Mouse (Mus musculus): ENCODE data around the gene Lsm4.

Gene Lsm4

DNA sequence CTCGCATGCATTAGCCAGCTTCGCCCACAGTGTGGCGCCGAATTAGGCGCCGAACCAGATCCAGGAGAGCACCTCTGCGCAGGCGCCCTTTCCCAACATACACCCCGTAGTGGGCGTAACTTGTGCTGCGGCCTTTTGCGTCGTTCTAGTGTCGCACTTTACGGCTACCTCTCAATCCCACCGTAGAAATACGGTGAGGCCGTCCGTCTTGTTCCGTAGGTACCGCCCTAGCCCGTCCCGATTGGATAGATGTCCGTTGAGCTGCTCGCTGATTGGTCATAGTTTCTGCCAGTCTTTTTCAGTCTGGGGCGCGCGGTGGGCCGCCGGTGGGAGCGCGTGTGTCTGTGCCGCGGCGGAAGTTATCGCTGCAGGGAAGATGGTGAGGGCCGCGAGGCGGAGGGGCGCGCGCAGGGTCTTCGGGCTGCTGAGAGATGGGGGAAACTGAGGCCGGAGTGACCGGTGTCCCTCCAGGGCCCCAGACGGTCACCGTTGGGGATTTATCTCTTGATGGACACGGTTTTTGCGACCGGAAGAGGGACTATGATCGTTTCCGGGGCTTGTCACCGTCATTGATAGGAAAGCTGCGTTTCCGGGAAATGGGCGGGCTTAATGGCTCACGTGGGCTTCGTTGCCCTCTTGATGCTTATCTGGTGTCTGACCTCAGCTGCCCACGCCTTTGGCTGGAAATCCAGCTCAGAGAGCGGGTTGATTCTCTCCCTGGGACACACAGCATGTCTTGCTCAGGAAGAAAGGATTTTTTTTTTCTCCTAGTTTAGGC lies at the start of gene Lsm4:
Gene Lsm4 (plus strand): TSS at position 170 of the 778 bp plus-strand sequence.
- DNase-seq = peak; percentile 96 to 100

- peak; percentile 34 to 68 for DNase-seq
These were observed 47.9 kb upstream of the Lsm4 start for GRCm38 (mm10) chr8:70625104-70625503.

DNA sequence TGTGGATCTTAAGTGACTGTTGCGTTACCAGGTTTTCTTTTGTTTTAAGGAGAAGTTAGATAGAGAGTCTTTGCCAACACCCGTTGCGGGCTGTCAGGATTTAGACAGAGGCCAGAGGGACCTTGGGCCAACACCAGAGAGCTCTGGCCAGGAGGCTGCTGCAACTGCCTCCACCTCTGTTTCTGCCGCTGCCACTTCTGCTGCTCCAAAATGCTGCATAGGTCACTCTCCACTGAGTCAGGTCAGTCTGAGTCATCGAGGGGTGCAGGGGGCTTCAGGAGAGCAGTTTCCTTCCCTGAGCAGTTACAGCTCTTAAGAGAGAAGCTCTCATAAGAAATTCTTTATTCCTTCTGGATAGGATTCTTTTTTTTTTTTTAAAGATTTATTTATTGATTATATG lies 46.0 kb upstream of the Lsm4 start:
- no peak for DNase-seq

GRCm38 (mm10) chr8:70628986-70629490 lies 44.0 kb upstream of the Lsm4 start:
- no peak for DNase-seq

DNA sequence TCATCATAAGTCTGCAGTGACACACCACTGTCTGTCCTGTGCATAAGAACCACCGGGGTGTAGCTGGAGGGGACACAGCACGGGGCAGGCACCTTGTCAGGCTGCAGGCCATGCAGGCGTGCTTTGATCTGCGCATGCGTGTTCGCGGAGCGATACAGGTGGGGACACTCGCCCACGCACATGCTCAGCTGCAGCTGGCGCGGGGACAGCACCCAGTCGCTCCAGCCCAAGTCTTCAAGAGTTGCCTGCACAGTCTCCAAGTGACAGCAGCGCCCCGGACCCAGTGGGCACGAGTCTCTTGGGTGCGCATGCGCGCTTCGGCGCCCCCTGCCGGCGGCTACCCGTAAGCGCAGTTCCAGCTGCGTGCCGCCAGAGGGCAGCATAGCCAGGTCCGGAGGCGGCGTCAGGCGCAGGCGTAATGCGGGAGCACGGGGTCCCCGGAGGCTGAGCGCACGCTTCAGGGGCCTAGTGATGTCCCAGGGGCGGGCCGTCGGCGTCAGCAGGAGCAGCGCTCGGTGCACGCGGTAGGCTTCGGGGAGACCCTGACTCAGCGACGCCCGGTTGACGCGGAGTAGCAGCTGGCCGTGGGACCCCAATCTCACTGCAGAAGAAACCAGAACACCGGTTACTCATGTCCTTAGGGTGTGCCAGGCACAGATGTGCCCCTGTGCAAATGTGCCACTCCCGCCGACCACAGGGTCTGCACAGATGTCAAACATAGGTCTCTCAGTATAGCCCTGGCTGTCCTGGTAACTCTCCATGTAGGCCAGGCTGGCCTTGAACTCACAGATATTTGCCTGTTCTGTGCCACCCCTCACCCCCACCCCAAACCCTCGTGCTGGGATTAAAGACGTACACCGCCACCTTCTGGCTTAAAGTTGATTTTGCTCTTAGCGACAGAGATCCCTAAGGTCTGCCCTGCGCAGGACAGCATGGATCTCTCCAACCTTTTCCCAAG lies 43.2 kb upstream of the Lsm4 start:
- peak; percentile 92 to 96 for DNase-seq

DNA sequence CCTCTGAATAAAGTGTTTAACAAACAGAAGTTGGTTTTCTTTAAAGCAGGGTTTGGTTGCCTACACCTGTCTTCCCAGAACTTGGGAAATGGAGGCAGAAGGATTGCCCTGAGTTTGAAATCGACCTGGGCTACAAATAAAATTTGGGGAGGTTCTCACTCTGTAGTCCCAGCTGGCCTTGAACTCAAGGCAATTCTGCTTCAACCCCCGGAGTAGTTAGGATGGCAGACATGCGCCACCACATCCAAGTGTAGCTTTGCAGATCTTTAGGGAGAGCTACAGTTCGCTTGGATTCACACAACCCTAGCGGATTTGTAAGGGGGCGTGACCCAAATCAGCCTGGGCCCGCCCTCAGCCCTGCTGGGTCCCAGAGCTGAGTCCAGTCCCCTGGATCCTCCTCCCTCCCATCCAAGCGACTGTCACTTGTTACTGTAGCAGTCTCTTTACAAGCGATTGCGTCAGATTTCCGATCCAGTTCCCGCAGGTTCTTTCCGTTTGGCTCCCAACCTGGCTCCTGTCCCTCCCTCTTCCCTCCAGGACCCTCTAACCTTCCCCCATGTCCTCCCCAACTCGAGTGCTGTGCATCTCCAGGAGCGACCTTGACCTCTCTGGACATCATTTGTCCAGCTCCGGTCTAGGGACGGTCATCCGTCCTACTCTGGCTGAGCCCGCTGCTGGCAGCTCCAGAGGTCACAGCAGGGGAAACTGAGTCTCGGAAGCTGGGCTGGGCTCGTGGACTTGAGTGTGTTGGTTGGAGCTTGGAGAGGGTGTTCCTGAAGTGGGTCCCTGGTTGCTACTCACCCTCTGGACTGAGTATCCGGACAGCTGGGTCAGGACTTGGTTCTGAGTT lies 42.3 kb upstream of the Lsm4 start:
- DNase-seq = peak in 1 of 2 experiments; percentile 33

GRCm38 (mm10) chr8:70631436-70631835 lies 41.6 kb upstream of the Lsm4 start:
- DNase-seq = peak in 1 of 2 experiments; percentile 30

DNA sequence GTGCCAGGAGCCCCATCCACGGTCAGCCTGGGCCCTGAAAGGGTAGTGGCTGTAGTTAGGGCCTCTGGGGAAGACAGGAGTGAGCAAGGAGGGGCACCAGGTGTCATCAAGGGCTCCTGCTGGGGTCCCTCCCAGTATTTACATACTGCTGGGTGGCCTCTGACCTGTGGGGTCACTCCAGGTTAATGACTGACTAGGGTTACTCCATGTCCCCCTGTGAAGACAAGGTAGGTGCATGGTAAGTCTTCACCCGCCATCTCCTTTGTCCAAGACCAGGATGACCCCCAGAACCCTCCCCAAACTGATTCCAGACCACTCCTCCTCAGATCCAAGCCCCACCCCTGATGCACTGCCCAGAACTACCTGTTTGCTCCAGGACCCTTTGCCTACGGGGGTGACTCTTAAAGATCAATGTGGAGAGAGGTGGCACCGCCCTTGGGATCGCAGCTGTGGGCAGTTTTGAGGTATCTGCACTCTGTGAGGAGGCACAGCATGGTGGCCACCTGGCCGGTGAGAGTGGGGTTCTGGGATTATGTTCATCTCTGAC lies 40.6 kb upstream of the Lsm4 start, which contains the start of gene Gdf15:
Gene Gdf15 (minus strand): TSS at position 111 of the 547 bp plus-strand sequence.
- no peak for DNase-seq

GRCm38 (mm10) chr8:70634066-70634465 lies 39.0 kb upstream of the Lsm4 start:
- DNase-seq = no peak

GRCm38 (mm10) chr8:70635527-70635926 lies 37.5 kb upstream of the Lsm4 start:
- DNase-seq = no peak

DNA sequence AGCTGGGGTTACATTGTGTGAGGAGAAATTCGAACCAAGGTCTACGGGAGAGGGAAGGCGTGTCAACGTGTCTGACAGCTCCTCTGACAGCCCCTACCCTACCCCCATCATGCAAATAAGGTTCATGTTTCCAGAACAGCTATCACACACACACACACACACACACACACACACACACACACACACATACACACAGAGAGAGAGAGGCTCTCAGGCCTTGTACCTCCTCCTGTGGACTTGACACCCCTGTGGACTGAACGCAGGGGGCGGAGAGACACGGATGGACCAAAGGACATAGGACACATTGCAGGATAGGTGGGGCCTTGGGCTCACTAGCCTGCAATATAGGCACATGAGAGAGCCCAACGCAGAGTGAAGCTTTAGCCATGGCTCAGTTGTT lies 36.2 kb upstream of the Lsm4 start:
- no peak for DNase-seq

DNA sequence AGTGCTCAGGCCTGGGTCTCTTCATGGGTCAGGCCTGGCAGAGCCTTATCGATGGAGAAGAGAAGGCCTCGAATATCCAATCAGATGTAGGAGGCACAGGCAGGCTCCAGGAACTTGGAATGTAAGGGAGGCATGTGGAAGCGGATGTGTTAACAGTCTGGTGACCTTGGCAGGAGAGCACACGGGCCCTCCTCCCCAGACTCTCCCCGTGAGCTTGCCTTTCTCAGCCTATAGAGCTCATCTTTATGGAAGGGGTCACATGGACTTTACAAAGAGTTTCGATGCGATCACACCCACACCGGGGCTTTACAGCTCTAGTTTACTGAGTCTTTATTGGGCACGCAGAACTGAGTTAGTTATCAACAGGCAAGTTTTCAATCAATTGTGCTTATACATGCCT lies 34.3 kb upstream of the Lsm4 start:
- no peak for DNase-seq

DNA sequence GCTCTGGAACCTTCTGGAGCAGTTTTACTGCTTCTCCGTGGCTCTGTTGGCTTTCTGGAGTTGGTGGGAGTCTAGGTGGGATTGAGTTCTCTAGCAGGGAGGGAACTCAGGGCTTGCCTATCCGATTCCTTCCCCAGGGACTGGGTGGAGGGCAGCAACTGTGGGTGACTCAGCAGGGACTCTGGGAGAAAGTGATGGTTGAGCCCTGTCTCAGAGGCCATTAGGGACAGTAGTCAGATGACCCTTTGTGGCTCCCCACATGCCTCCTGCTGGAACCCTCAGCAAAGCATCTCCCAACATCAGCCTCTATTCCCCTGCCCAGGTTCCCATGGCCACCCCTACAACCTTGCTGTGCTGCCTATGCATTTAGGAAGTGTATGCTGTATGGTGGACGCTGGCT lies 30.0 kb upstream of the Lsm4 start:
- DNase-seq = no peak

DNA sequence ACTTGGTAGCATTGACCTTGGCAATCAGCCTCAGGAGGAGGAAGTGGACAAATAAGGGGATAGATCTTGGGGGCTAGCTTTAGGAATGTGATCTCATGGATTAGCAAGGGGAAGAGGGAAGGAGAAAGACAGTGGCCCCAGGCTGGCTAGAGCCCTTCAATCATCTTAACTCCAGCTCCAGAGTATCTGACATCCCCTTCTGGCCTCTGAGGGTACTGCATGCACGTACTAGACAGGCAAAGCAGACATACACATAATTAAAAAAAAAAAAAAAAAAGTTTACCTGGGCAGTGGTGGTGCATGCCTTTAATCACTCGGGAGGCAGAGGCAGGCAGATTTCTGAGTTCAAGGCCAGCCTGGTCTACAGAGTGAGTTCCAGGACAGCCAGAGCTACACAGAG lies 29.0 kb upstream of the Lsm4 start:
- DNase-seq = no peak

DNA sequence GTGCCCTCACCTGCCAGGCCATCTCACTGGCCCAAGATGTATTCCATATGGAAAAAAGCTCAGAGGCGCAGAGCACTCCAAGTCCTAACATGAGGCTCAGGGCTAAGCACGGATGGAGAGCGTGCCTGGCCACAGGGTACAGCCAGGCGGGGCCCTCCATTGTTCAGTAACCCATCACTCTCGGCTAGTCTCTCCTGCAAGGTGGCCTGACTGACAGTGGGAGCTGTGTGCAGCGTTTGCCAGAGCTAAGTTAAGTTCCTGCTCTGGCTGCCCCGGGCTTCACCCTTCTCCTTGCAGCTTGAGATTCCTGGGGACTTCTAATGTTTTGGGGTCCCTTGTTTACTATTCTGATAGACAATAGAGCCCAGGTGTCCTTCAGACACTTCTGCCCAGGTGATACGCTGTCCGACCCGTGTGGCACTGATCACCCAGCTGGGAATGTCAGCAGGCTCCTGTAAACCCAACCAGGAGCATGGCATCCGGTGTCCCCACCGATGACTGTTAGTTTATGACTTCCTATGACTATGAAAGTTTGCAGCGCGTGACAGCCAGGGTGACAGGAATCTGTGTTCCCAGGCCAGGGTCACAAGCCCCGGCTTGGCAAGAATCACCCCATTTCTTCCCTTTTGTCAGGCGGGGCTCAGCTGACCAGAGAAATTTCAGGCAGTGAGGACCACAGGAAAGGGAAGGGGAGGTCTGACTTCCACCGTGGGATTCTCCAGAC lies 27.4 kb upstream of the Lsm4 start:
- DNase-seq = no peak

- DNase-seq = no peak
These were observed 26.7 kb upstream of the Lsm4 start for GRCm38 (mm10) chr8:70646369-70646768.

GRCm38 (mm10) chr8:70646775-70647174 lies 26.3 kb upstream of the Lsm4 start:
- DNase-seq = no peak

DNA sequence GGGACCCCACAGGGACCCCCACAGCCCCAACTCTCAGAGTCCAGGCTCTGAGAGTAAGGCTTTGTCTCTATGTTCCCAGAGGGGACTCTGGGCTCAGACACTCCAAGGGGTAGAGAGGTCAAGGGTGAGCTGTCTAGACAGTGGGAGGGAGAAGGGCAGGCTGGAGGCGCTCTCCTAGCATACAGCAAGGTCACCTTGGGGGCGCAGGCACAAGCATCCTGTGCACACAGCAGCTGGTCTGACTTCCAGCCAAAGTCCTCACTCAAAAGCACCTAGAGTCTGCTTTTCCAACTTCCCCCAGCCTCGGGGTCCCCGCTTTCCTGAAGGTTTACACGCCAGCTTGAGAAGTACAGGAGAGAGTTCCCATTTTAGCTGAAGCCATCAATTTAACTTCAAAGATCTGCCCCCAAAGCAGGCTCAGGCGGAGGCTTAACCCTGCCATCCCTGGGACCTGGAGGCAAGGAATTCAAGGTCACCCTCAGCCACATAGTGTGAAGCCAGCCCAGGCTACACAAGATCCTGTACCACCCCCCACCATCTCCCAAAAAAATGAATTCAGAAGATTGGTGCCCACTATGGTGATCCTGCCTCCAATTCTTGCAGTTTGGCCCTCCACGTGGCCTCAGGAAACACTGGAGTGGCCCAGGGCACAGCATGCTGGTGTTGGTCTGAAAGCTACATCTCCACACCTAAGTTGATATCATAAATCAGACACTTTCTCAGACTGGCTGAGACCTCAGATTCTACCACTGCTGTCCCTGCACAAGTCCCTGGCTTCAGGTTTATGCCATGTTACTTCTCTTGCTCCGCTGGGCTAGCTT lies 25.5 kb upstream of the Lsm4 start:
- DNase-seq = no peak

GRCm38 (mm10) chr8:70648164-70648442 lies 24.9 kb upstream of the Lsm4 start:
- no peak for DNase-seq

DNA sequence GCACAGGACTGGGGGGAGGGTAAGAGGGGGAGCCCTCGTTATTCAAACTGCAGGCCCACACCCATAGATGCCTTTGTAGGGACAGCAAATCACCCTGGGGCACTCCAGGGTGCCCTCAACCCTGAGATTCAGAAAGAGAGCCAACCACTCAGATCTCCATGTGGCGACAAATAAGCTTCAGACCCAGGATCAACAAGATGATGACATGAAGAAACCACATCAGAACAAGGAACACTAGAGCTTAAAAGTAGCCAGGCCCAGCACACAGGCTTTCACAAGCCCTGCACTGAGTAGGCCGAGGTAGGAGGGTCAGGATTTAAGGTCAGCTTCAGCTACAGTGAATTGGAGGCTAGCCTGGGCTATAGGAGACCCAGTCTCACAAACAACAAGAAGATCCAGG lies 24.1 kb upstream of the Lsm4 start:
- no peak for DNase-seq

DNA sequence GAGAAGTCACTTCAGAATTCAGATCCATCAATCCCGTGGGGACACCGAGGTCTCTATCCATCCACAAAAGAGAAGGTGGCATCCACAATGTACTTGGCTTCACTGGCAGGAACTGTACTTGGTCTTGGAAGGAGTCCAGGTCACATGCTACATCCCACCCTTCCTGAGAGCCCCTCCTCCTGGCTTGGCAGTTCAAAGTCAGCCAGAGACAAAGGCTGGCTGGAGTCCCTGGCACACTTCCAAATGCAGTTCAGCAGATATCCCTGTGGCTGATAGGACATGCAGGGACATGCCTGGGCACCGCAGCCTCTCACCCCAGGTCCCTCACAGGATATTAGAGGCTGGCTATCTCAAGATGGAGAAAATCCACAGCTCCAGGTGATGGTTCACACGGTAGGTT lies 23.7 kb upstream of the Lsm4 start:
- DNase-seq = peak; percentile 69 to 79

Measured in cerebellum, postnatal 25 days (tissue).